Mouse (Mus musculus) heart, postnatal 0 days (tissue): ENCODE results near the gene Sco2. TPM values are rescaled to one million over a fixed set of nuclear protein-coding genes. Genes with fewer than 3 reads are reported as not detected.

Experiments used
- ATAC-seq: fragments of 200-750 bp; cut with Nextera tagmentation; 2 replicates; pipeline ENCODE4 v1.8.0; 2017; ENCODE audit warnings: low read depth, moderate number of reproducible peaks, moderate library complexity; ENCODE audit not compliant: insufficient read depth
- DNase-seq: peaks from one replicate; pipeline ENCODE4 v3.0.0-alpha.2; 2016; ENCODE audit warnings: low spot score
- H3K27ac ChIP-seq: fragments of 300-500 bp; sonication (generic); 2 replicates; pipeline ENCODE4 v1.5.1; 2014; ENCODE audit warnings: low read depth, mild to moderate bottlenecking
- H3K27me3 ChIP-seq: fragments of 300-500 bp; sonication (generic); 2 replicates; pipeline ENCODE4 v1.6.1; 2014; ENCODE audit warnings: low read length, mixed read lengths; ENCODE audit not compliant: control insufficient read depth, insufficient read depth
- H3K36me3 ChIP-seq: fragments of 300-500 bp; sonication (generic); replicated peaks from 2 replicates; pipeline ENCODE4 v1.6.1; 2014; ENCODE audit warnings: low read length, mixed read lengths; ENCODE audit not compliant: control insufficient read depth, insufficient read depth
- H3K4me1 ChIP-seq: fragments of 300-500 bp; sonication (generic); 2 replicates; pipeline ENCODE4 v1.6.1; 2014; ENCODE audit warnings: antibody characterized with exemption; ENCODE audit not compliant: control insufficient read depth, insufficient read depth
- H3K4me2 ChIP-seq: fragments of 300-500 bp; sonication (generic); 2 replicates; pipeline ENCODE4 v1.6.1; 2014; ENCODE audit warnings: low read depth, mild to moderate bottlenecking, low read length, moderate library complexity
- H3K4me3 ChIP-seq: fragments of 300-500 bp; sonication (generic); 2 replicates; pipeline ENCODE4 v1.5.1; 2014; ENCODE audit warnings: low read depth, low read length
- H3K9ac ChIP-seq: fragments of 300-500 bp; sonication (generic); replicated peaks from 2 replicates; pipeline ENCODE4 v1.6.1; 2014; ENCODE audit warnings: low read depth, low read length, mixed read lengths
- H3K9me3 ChIP-seq: fragments of 300-500 bp; sonication (generic); replicated peaks from 2 replicates; pipeline ENCODE4 v1.6.1; 2016; ENCODE audit warnings: low read length; ENCODE audit not compliant: control insufficient read depth
- CTCF ChIP-seq: IDR thresholded peaks from 2 replicates; pipeline ENCODE4 v1.5.1; 2016; ENCODE audit warnings: antibody characterized with exemption, control low read depth, low read depth
- EP300 ChIP-seq: IDR thresholded peaks from 2 replicates; pipeline ENCODE4 v1.6.1; 2016; ENCODE audit warnings: antibody characterized with exemption, low read depth
- WGBS: fragments of 180-500 bp; shearing (Covaris S2); extraction: QIAGEN DNeasy Blood & Tissue Kit; methylation state at CpG from one replicate; pipeline ENCODE4 v1.1.7; 2014; 5-methylcytosine and 5-hydroxymethylcytosine counted together
- polyA plus RNA-seq: library from polyadenylated mRNA; unstranded; fragments of >200 nt; fragmentation: Nextera tagmentation; extraction: Ambion mirVana; gene quantifications from 2 replicates; pipeline ENCODE4 v1.2.1, GENCODE M21; 2015
- total RNA-seq: library from RNA; depleted of rRNA; stranded (reverse); fragments of >200 nt; gene quantifications from 2 replicates; pipeline ENCODE4 v1.2.3, GENCODE M21; 2014; ENCODE audit warnings: low replicate concordance

Sco2 gene
- total and polyA plus RNA-seq, 2 experiments from 2014 or later: 9.4 to 30.6 TPM

DNA sequence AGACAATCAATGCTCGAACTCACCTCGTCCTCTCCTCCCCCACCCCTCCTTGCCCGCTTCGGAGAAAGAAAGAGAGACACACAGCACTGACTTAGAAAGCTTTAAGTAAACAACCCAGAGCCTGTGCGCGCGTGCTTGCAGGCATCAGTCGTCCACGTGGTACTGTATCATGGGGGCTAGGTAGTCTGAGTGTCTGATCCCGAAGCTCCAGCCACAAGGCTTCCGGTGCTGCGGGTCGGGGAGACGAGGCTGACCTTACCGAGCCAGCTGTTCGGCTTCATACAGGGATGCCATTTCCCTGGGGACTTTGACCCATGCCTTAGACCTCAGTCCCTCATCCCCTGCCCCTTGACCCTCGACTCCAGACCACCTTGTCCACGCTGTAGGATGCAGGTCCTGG lies 3.7 kb upstream of the Sco2 start:
- H3K9ac ChIP-seq: no peak overlapping the region
- H3K4me2 ChIP-seq: no peak overlapping the region
- no peak for ATAC-seq
- DNase-seq: no peak
- H3K27ac ChIP-seq: no peak overlapping the region
- H3K36me3 ChIP-seq: no peaks in the 10 kb centered on the region
- WGBS: 12% methylated on average over 18 of the region's 18 CpGs
- no peak overlapping the region for H3K4me3 ChIP-seq
- no peak for TF ChIP-seq EP300
- TF ChIP-seq CTCF: no peak
- peaks cover 40% of the 10 kb centered on the region for H3K27me3 ChIP-seq
- no peaks in the 10 kb centered on the region for H3K9me3 ChIP-seq
- H3K4me1 ChIP-seq: peaks cover 12% of the 10 kb centered on the region; the same call in 1 of the 2 replicates

DNA sequence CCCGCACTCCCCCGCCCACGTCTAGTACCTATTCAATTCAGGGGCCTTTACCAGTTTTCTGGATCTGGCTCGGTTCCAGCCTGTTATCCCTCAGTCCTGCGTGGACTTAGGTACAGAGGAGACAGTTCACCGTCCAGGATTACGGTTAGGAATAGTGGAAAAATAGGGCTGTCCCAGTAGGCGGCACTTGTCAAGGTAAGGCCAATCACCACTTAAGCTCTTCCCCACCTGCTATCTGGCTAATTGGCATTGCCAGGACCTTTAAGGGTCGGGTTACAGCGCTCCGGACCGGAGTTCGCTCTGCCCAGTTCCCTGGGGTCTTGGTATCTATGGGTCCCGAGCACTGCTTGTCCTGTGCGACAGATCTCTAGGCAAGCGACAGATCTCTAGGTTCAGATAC lies 3.3 kb upstream of the Sco2 start, which contains the start of gene Tymp:
Gene Tymp, minus strand, starts transcription at position 83 of the 400 bp plus-strand sequence.
- 30% methylated on average over 16 of the region's 16 CpGs for WGBS
- H3K4me3 ChIP-seq: no peak within 1 kb of the TSS
- ATAC-seq: no peak
- H3K9me3 ChIP-seq: no peaks in the 10 kb centered on the region
- H3K4me2 ChIP-seq: no peak within 1 kb of the TSS
- H3K27me3 ChIP-seq: peaks cover 40% of the 10 kb centered on the region
- no peak for TF ChIP-seq EP300
- no peak for TF ChIP-seq CTCF
- H3K4me1 ChIP-seq: peaks cover 12% of the 10 kb centered on the region; the same call in 1 of the 2 replicates
- no peak for DNase-seq
- no peak within 1 kb of the TSS for H3K27ac ChIP-seq
- peaks cover 2% of the 10 kb centered on the region for H3K36me3 ChIP-seq
- no peak within 1 kb of the TSS for H3K9ac ChIP-seq

DNA sequence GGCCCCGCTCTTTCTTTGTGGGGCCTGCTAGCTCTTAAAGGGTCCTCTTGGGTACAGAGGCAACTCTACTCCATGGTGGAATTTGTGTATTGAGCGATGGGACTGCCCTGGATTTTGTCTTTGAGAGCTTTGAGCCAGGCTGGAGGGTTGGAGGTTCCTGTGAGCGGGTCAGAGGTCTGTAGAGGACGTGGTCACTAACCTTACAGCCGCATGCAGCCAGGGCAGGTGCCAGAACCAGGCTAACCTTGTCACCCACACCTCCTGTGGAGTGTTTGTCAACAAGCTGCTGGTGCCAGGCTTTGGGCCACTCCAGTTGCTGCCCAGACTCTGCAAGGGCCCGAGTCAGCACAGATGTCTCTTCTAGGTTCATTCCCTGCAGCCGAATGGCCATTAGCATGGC lies 2.4 kb upstream of the Sco2 start:
- Histone ChIP-seq H3K9me3 (no peaks in the 10 kb centered on the region), H3K4me3 (no peak overlapping the region), H3K27ac (no peak overlapping the region), H3K9ac (no peak overlapping the region), H3K27me3 (peaks cover 40% of the 10 kb centered on the region), H3K4me2 (no peak overlapping the region), H3K4me1 (peaks cover 12% of the 10 kb centered on the region; the same call in 1 of the 2 replicates), H3K36me3 (peaks cover 12% of the 10 kb centered on the region)
- ATAC-seq (no peak), DNase-seq (no peak)
- WGBS: 66% methylated on average over 7 of the region's 7 CpGs
- TF ChIP-seq EP300: no peak
- TF ChIP-seq CTCF: no peak

DNA sequence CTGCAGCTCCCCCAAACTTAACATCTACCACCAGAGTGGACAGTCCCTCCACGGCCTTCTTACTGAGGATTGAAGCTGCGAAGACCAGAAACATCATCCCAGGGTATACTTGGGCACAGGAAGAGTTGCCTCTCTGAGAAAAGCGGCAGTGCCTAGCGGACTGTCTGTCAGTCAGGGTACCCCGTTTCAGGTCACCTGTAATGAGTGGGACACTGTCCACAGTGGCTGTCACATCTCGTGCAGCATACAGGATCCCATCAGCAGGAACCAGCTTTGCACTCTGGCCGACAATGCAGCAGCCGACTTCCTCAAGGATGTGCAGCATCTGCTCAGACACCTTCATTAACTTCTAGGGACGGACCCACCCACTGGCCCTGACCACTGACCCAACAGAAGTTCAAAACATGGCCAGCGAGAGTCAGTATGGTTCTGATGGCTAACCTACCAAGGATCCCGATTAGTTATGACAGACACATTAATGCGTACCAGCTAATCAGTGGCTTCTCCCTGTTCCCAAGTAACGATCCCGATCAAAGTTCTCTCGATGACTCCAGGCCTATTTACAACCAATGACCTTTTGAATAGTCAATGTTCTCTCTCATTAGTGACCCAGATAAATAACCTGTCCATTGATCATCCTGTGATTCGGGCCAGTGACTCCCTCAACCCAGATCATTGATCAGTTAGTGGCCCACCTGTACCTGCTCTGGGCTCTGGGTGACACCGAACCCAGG lies 1.3 kb upstream of the Sco2 start:
- no peak overlapping the region for H3K4me2 ChIP-seq
- H3K36me3 ChIP-seq: peaks cover 22% of the 10 kb centered on the region
- ATAC-seq: no peak
- no peaks in the 10 kb centered on the region for H3K9me3 ChIP-seq
- H3K9ac ChIP-seq: no peak overlapping the region
- peaks cover 35% of the 10 kb centered on the region for H3K27me3 ChIP-seq
- DNase-seq: no peak
- H3K27ac ChIP-seq: no peak overlapping the region
- TF ChIP-seq CTCF (no peak), EP300 (no peak)
- no peak overlapping the region for H3K4me3 ChIP-seq
- peaks cover 12% of the 10 kb centered on the region; the same call in 1 of the 2 replicates for H3K4me1 ChIP-seq
- 90% methylated on average over 17 of the region's 17 CpGs for WGBS

DNA sequence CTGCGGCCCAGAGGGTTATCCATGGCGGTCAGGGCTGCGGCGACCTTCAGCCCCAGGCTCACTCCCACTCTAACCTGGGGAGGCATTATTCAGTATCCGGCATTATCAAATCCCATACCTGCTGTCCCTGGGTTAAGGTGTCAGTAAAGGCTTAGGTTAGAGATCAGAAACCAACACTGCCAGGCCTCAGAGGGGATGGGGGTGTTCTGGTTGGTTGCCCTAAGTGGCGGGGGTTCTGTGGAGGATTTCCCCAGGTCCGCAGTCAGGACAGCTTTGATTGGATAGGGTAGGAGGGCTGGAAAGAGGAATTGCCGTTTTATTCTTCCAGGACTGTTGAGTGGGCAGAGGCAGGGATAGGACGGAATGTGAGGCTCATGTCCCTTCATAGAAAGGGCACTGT lies 694 bp upstream of the Sco2 start:
- peaks cover 32% of the 10 kb centered on the region for H3K27me3 ChIP-seq
- TF ChIP-seq EP300: no peak
- no peak for TF ChIP-seq CTCF
- H3K9ac ChIP-seq: peak overlapping the region; percentile 57
- DNase-seq (no peak), ATAC-seq (no peak)
- H3K36me3 ChIP-seq: peaks cover 29% of the 10 kb centered on the region
- peak overlapping the region; percentile 79 for H3K4me2 ChIP-seq
- H3K9me3 ChIP-seq: no peaks in the 10 kb centered on the region
- WGBS: 43% methylated on average over 9 of the region's 9 CpGs
- H3K4me3 ChIP-seq: peak overlapping the region; percentile 60
- H3K27ac ChIP-seq: peak overlapping the region; percentile 87
- peaks cover 12% of the 10 kb centered on the region; the same call in 1 of the 2 replicates for H3K4me1 ChIP-seq
